Mouse (Mus musculus): ENCODE data around the gene Olfr1417. TPM values are rescaled to one million over a fixed set of nuclear protein-coding genes. Genes with fewer than 3 reads are reported as not detected.

Gene Olfr1417
- total RNA-seq (2023): not detected

DNA sequence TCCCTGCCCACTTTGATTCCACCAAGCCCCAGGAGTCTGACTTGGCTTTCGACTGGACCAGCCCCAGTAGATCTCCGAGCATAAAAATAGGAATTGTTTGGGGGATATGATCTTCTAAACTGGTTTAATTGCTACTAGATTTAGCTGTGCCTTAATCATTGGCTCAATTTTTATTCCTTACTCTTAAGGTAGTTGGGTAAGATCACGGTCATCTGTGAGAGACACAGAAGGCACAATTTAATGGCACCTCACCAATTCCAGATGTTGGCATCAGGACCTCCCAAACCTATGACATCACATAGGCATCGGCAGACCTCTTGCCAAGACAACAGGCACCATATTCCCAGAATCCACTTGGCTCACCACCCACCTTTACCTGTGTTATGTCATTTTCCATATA, at the start of gene Olfr1417:
Olfr1417 (minus strand) TSS at position 101 of the 400 bp plus-strand sequence.

GRCm38 (mm10) chr19:11886265-11886664, 47.2 kb upstream of the Olfr1417 start, which contains the start of gene Olfr1420:
Gene Olfr1420 (plus strand): TSS chr19:11886565.

GRCm38 (mm10) chr19:11875006-11875405, 36.0 kb upstream of the Olfr1417 start, which contains the start of gene Olfr1419:
Gene Olfr1419 (minus strand): TSS chr19:11875106.

GRCm38 (mm10) chr19:11860966-11861365, 21.9 kb upstream of the Olfr1417 start, which contains the start of gene Olfr1418:
Gene Olfr1418 (minus strand): TSS chr19:11861066.

DNA sequence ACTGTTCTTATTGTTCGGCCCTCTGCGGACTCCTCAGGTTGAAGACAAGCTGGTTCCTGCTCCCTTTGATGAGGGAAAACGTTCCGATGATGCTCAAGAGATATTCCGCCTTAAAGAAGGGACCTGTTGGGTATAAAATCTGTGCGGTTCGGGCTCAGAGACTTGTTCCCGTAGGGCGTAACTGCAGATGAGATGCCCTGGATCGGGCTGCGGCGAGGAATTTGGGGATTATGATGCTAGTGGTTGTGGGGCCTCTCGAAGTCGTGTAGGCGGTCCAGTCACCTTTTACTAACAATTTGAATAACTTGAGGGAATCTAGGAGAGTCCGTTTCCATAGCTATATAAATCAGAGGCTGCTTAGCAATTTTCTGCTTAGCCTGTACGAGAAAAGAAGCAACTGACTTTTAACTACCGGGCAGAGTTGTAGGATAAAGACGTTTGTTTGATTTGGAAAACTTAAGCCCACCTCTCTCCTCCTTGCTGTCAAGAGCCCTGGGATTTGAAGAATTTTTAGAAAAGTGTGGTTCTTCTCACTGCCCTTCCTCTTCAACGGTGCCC, 19.8 kb downstream of the Olfr1417 start, which contains the start of gene Stx3:
Stx3 (minus strand) TSS at position 261 of the 558 bp plus-strand sequence.

Other genes with a start within 250 kb of the Olfr1417 start
- gene Ms4a6d, start 234.4 kb downstream of the Olfr1417 start, total RNA-seq (2023): 10 to 100 TPM in 1 of 2 experiments, 1 to 10 TPM in 1; 8.6 to 13.8 TPM
- 1 to 10 TPM; 4.4 to 9.2 TPM for gene Ms4a2, start 215.5 kb downstream of the Olfr1417 start, total RNA-seq (2023)
- gene Ms4a3, start 198.4 kb downstream of the Olfr1417 start, total RNA-seq (2023): 10 to 100 TPM; 81.0 to 87.7 TPM
- gene Oosp2, start 178.7 kb downstream of the Olfr1417 start, total RNA-seq (2023): not detected
- gene Oosp1, start 148.1 kb downstream of the Olfr1417 start, total RNA-seq (2023): under 1 TPM in 1 of 2 experiments, not detected in 1; 0.88 TPM
- not detected for gene Oosp3, start 142.2 kb downstream of the Olfr1417 start, total RNA-seq (2023)
- gene Gif, start 91.7 kb downstream of the Olfr1417 start, total RNA-seq (2023): not detected
- gene Mrpl16, start 68.8 kb downstream of the Olfr1417 start, total RNA-seq (2023): 10 to 100 TPM; 16.3 to 16.5 TPM
- 10 to 100 TPM; 15.2 to 19.7 TPM for gene Stx3, start 19.8 kb downstream of the Olfr1417 start, total RNA-seq (2023)
- not detected for gene Olfr1418, start 21.8 kb upstream of the Olfr1417 start, total RNA-seq (2023)
- not detected for gene Olfr1419, start 35.9 kb upstream of the Olfr1417 start, total RNA-seq (2023)
- not detected for gene Olfr1420, start 47.3 kb upstream of the Olfr1417 start, total RNA-seq (2023)
- 10 to 100 TPM; 30.7 to 37.8 TPM for gene Patl1, start 73.2 kb upstream of the Olfr1417 start, total RNA-seq (2023)
- 10 to 100 TPM; 40.7 to 41.3 TPM for gene Osbp, start 126.7 kb upstream of the Olfr1417 start, total RNA-seq (2023)
- gene Olfr1423, start 202.1 kb upstream of the Olfr1417 start, total RNA-seq (2023): not detected
- not detected for gene Olfr1424, start 223.5 kb upstream of the Olfr1417 start, total RNA-seq (2023)
- gene Olfr1425, start 238.5 kb upstream of the Olfr1417 start, total RNA-seq (2023): not detected

Measured in neutrophil, adult 59 days (primary cell).